Mouse (Mus musculus) kidney, embryonic 15.5 days (tissue): ENCODE results near the gene Aff1. TPM values are rescaled to one million over a fixed set of nuclear protein-coding genes. Genes with fewer than 3 reads are reported as not detected.

Experiments
- ATAC-seq: fragments of 200-750 bp; cut with Nextera tagmentation; replicated peaks from 2 replicates; pipeline ENCODE4 v1.8.0; 2017; ENCODE audit warnings: moderate TSS enrichment; ENCODE audit not compliant: low FRiP score
- H3K27ac ChIP-seq: fragments of 300-500 bp; sonication (generic); 2 replicates; pipeline ENCODE4 v1.5.1; 2015; ENCODE audit warnings: mild to moderate bottlenecking, inconsistent platforms
- H3K27me3 ChIP-seq: fragments of 300-500 bp; sonication (generic); 2 replicates; pipeline ENCODE4 v1.6.1; 2015; ENCODE audit warnings: inconsistent platforms
- H3K36me3 ChIP-seq: fragments of 300-500 bp; sonication (generic); 2 replicates; pipeline ENCODE4 v1.6.1; 2015; ENCODE audit warnings: inconsistent platforms
- H3K4me1 ChIP-seq: fragments of 300-500 bp; sonication (generic); 2 replicates; pipeline ENCODE4 v1.6.1; 2015; ENCODE audit warnings: inconsistent platforms
- H3K4me2 ChIP-seq: fragments of 300-500 bp; sonication (generic); 2 replicates; pipeline ENCODE4 v1.6.1; 2015; ENCODE audit warnings: moderate library complexity, mild to moderate bottlenecking, inconsistent platforms
- H3K4me3 ChIP-seq: fragments of 300-500 bp; sonication (generic); replicated peaks from 2 replicates; pipeline ENCODE4 v1.5.1; 2015; ENCODE audit warnings: mild to moderate bottlenecking, inconsistent platforms
- H3K9ac ChIP-seq: fragments of 300-500 bp; sonication (generic); 2 replicates; pipeline ENCODE4 v1.6.1; 2015; ENCODE audit warnings: mild to moderate bottlenecking, inconsistent platforms
- H3K9me3 ChIP-seq: fragments of 300-500 bp; sonication (generic); replicated peaks from 2 replicates; pipeline ENCODE4 v1.6.1; 2016; ENCODE audit warnings: inconsistent platforms
- WGBS: fragments of 180-500 bp; shearing (Covaris S2); methylation state at CpG from one replicate; pipeline ENCODE4 v1.1.7; 2015; ENCODE audit warnings: mixed read lengths; 5-methylcytosine and 5-hydroxymethylcytosine counted together
- polyA plus RNA-seq: library from polyadenylated mRNA; unstranded; fragments of >200 nt; fragmentation: Nextera tagmentation; extraction: Ambion mirVana; gene quantifications from 2 replicates; pipeline ENCODE4 v1.2.1, GENCODE M21; 2015

The Aff1 gene
- polyA plus RNA-seq, result 12.2 and 12.3 TPM in 2 replicates

- ATAC-seq, result peak; percentile 91
- Histone ChIP-seq H3K4me2 (peak within 1 kb of the TSS; percentile 100), H3K4me3 (peak within 1 kb of the TSS; percentile 62), H3K27ac (no peak within 1 kb of the TSS), H3K9me3 (no peaks in the 10 kb centered on the region), H3K4me1 (peaks cover 20% of the 10 kb centered on the region), H3K9ac (peak within 1 kb of the TSS; percentile 44), H3K36me3 (no peaks in the 10 kb centered on the region), H3K27me3 (peaks cover 26% of the 10 kb centered on the region)
- 4% methylated on average over 50 of the region's 50 CpGs for WGBS
These were observed at the start of gene Aff1 for GRCm38 (mm10) chr5:103691624-103692530. TSS of gene Aff1 (plus strand) at chr5:103692374.

- H3K4me2 ChIP-seq, result no peak overlapping the region
- H3K27ac ChIP-seq, result no peak overlapping the region
- H3K27me3 ChIP-seq, result no peaks in the 10 kb centered on the region
- no peak overlapping the region for H3K4me3 ChIP-seq
- H3K9me3 ChIP-seq, result no peaks in the 10 kb centered on the region
- H3K4me1 ChIP-seq, result peaks cover 5% of the 10 kb centered on the region; the same call in 1 of the 2 replicates
- H3K9ac ChIP-seq, result no peak overlapping the region
- ATAC-seq, result no peak
- no peaks in the 10 kb centered on the region for H3K36me3 ChIP-seq
- WGBS, result 87% methylated on average over 1 of the region's 1 CpGs
These were observed 48.0 kb upstream of the Aff1 start for GRCm38 (mm10) chr5:103644167-103644566.

- Histone ChIP-seq H3K4me3 (no peak overlapping the region), H3K4me1 (peaks cover 5% of the 10 kb centered on the region; the same call in 1 of the 2 replicates), H3K4me2 (no peak overlapping the region), H3K9me3 (no peaks in the 10 kb centered on the region), H3K9ac (no peak overlapping the region), H3K36me3 (no peaks in the 10 kb centered on the region), H3K27me3 (no peaks in the 10 kb centered on the region), H3K27ac (no peak overlapping the region)
- WGBS, result 88% methylated on average over 3 of the region's 3 CpGs
- no peak for ATAC-seq
These were observed 44.9 kb upstream of the Aff1 start for GRCm38 (mm10) chr5:103647320-103647719.

- Histone ChIP-seq H3K4me3 (no peak overlapping the region), H3K27ac (no peak overlapping the region), H3K36me3 (no peaks in the 10 kb centered on the region), H3K4me1 (peaks cover 14% of the 10 kb centered on the region), H3K27me3 (0 out of 2 replicates have a peak, but pooled peaks cover 3% of the 10 kb centered on the region), H3K9me3 (no peaks in the 10 kb centered on the region), H3K9ac (no peak overlapping the region), H3K4me2 (no peak overlapping the region)
- no peak for ATAC-seq
- 36% methylated on average over 6 of the region's 6 CpGs for WGBS
These were observed 37.9 kb upstream of the Aff1 start for GRCm38 (mm10) chr5:103654225-103654624.

- WGBS, result 43% methylated on average over 4 of the region's 4 CpGs
- no peak overlapping the region for H3K27ac ChIP-seq
- H3K4me3 ChIP-seq, result peak overlapping the region; percentile 65
- H3K9ac ChIP-seq, result no peak overlapping the region
- ATAC-seq, result peak; percentile 19; the same call in 1 of the 2 replicates
- peaks cover 14% of the 10 kb centered on the region for H3K4me1 ChIP-seq
- 0 out of 2 replicates have a peak, but pooled peaks cover 3% of the 10 kb centered on the region for H3K27me3 ChIP-seq
- peak overlapping the region; percentile 100 for H3K4me2 ChIP-seq
- no peaks in the 10 kb centered on the region for H3K9me3 ChIP-seq
- no peaks in the 10 kb centered on the region for H3K36me3 ChIP-seq
These were observed 37.4 kb upstream of the Aff1 start for GRCm38 (mm10) chr5:103654780-103655179.

GRCm38 (mm10) chr5:103655346-103656118, 36.6 kb upstream of the Aff1 start, which contains the start of gene 1700016H13Rik:
TSS of gene 1700016H13Rik (minus strand) at chr5:103656010.
- Histone ChIP-seq H3K9ac (peak within 1 kb of the TSS; percentile 54), H3K4me2 (peak within 1 kb of the TSS; percentile 100), H3K4me1 (peaks cover 14% of the 10 kb centered on the region), H3K36me3 (no peaks in the 10 kb centered on the region), H3K4me3 (peak within 1 kb of the TSS; percentile 65), H3K27me3 (0 out of 2 replicates have a peak, but pooled peaks cover 3% of the 10 kb centered on the region), H3K9me3 (no peaks in the 10 kb centered on the region), H3K27ac (peak within 1 kb of the TSS; percentile 60; the same call in 1 of the 2 replicates)
- under 1% methylated on average over 55 of the region's 56 CpGs for whole genome bisulfite sequencing
- peak; percentile 88 for ATAC-seq

GRCm38 (mm10) chr5:103658921-103659320, 33.3 kb upstream of the Aff1 start:
- H3K36me3 ChIP-seq, result no peaks in the 10 kb centered on the region
- WGBS, result 64% methylated on average over 5 of the region's 5 CpGs

GRCm38 (mm10) chr5:103659571-103659970, 32.6 kb upstream of the Aff1 start:
- no peak for ATAC-seq
- Histone ChIP-seq H3K27ac (no peak overlapping the region), H3K9me3 (no peaks in the 10 kb centered on the region), H3K27me3 (0 out of 2 replicates have a peak, but pooled peaks cover 3% of the 10 kb centered on the region), H3K9ac (no peak overlapping the region), H3K4me2 (no peak overlapping the region), H3K36me3 (no peaks in the 10 kb centered on the region), H3K4me1 (peaks cover 12% of the 10 kb centered on the region), H3K4me3 (no peak overlapping the region)
- 39% methylated on average over 3 of the region's 3 CpGs for WGBS

More at GRCm38 (mm10) chr5:103658921-103659320, 33.3 kb upstream of the Aff1 start:
- H3K27ac ChIP-seq, result no peak overlapping the region
- H3K9me3 ChIP-seq, result no peaks in the 10 kb centered on the region
- no peak overlapping the region for H3K4me2 ChIP-seq
- H3K9ac ChIP-seq, result no peak overlapping the region
- H3K4me3 ChIP-seq, result no peak overlapping the region
- 0 out of 2 replicates have a peak, but pooled peaks cover 3% of the 10 kb centered on the region for H3K27me3 ChIP-seq
- no peak for ATAC-seq
- peaks cover 14% of the 10 kb centered on the region for H3K4me1 ChIP-seq

GRCm38 (mm10) chr5:103664932-103665331, 27.2 kb upstream of the Aff1 start:
- ATAC-seq, result no peak
- Histone ChIP-seq H3K4me2 (no peak overlapping the region), H3K27ac (no peak overlapping the region), H3K27me3 (no peaks in the 10 kb centered on the region), H3K9me3 (no peaks in the 10 kb centered on the region), H3K4me3 (no peak overlapping the region), H3K9ac (no peak overlapping the region), H3K36me3 (no peaks in the 10 kb centered on the region), H3K4me1 (no peaks in the 10 kb centered on the region)
- 63% methylated on average over 9 of the region's 9 CpGs for WGBS

- 79% methylated on average over 2 of the region's 2 CpGs for WGBS
- H3K36me3 ChIP-seq, result no peaks in the 10 kb centered on the region
- H3K4me3 ChIP-seq, result no peak overlapping the region
- H3K9me3 ChIP-seq, result no peaks in the 10 kb centered on the region
- no peaks in the 10 kb centered on the region for H3K4me1 ChIP-seq
- no peak overlapping the region for H3K4me2 ChIP-seq
- ATAC-seq, result no peak
- H3K27ac ChIP-seq, result no peak overlapping the region
- H3K27me3 ChIP-seq, result no peaks in the 10 kb centered on the region
- H3K9ac ChIP-seq, result no peak overlapping the region
These were observed 26.3 kb upstream of the Aff1 start for GRCm38 (mm10) chr5:103665876-103666275.

- Histone ChIP-seq H3K4me1 (no peaks in the 10 kb centered on the region), H3K27me3 (no peaks in the 10 kb centered on the region), H3K27ac (no peak overlapping the region), H3K4me3 (no peak overlapping the region), H3K36me3 (no peaks in the 10 kb centered on the region), H3K9me3 (no peaks in the 10 kb centered on the region), H3K4me2 (no peak overlapping the region), H3K9ac (no peak overlapping the region)
- no peak for ATAC-seq
- 67% methylated on average over 3 of the region's 3 CpGs for WGBS
These were observed 20.3 kb upstream of the Aff1 start for GRCm38 (mm10) chr5:103671858-103672257.

- H3K4me2 ChIP-seq, result no peak overlapping the region
- WGBS, result 80% methylated on average over 4 of the region's 4 CpGs
These were observed 18.6 kb upstream of the Aff1 start for GRCm38 (mm10) chr5:103673611-103674010.

More at GRCm38 (mm10) chr5:103673611-103674010, 18.6 kb upstream of the Aff1 start:
- H3K4me1 ChIP-seq, result no peaks in the 10 kb centered on the region
- no peaks in the 10 kb centered on the region for H3K9me3 ChIP-seq
- no peak overlapping the region for H3K27ac ChIP-seq
- no peak for ATAC-seq
- H3K4me3 ChIP-seq, result no peak overlapping the region
- no peak overlapping the region for H3K9ac ChIP-seq
- H3K36me3 ChIP-seq, result no peaks in the 10 kb centered on the region
- no peaks in the 10 kb centered on the region for H3K27me3 ChIP-seq
